Mouse (Mus musculus) adrenal gland (tissue): Measurements from ENCODE around the gene Wnk4.

Source experiments
- intact Hi-C: fragments of 180-260 bp; cut with DNase I; formaldehyde crosslinking; loops from one replicate; pipeline ENCODE4 v1.15.1; 2025

Gene Wnk4

GRCm38 (mm10) chr11:101265906-101266305, 5.5 kb downstream of the Wnk4 start:
- intact Hi-C loops, result no loop called here

- intact Hi-C loops, result no loop called here
These were observed 9.3 kb downstream of the Wnk4 start for GRCm38 (mm10) chr11:101269577-101270116.

- intact Hi-C loops, result no loop called here
These were observed 12.1 kb downstream of the Wnk4 start for GRCm38 (mm10) chr11:101272446-101272845.

GRCm38 (mm10) chr11:101275309-101275708, 14.9 kb downstream of the Wnk4 start:
- intact Hi-C loops, result no loop called here

GRCm38 (mm10) chr11:101276319-101277070, 16.1 kb downstream of the Wnk4 start:
- intact Hi-C loops, result no loop called here

GRCm38 (mm10) chr11:101277381-101278222, 17.2 kb downstream of the Wnk4 start:
- intact Hi-C loops, result no loop called here

- intact Hi-C loops, result no loop called here
These were observed 18.1 kb downstream of the Wnk4 start, which contains the start of the genes Cntd1 and Coa3 for GRCm38 (mm10) chr11:101278223-101279192. Cntd1 (plus strand) TSS chr11:101279012. Coa3 (minus strand) TSS chr11:101279114.

GRCm38 (mm10) chr11:101279193-101279569, 18.8 kb downstream of the Wnk4 start:
- intact Hi-C loops, result no loop called here

- intact Hi-C loops, result no loop called here
These were observed 20.5 kb downstream of the Wnk4 start for GRCm38 (mm10) chr11:101280837-101281236.

GRCm38 (mm10) chr11:101282896-101283295, 22.5 kb downstream of the Wnk4 start:
- intact Hi-C loops, result no loop called here

- intact Hi-C loops, result no loop called here
These were observed 23.4 kb downstream of the Wnk4 start for GRCm38 (mm10) chr11:101283805-101284204.

GRCm38 (mm10) chr11:101287306-101287705, 26.9 kb downstream of the Wnk4 start:
- intact Hi-C loops, result no loop called here

GRCm38 (mm10) chr11:101291231-101291630, 30.9 kb downstream of the Wnk4 start:
- intact Hi-C loops, result no loop called here

GRCm38 (mm10) chr11:101295191-101295590, 34.8 kb downstream of the Wnk4 start:
- intact Hi-C loops, result loop anchor here (5.0 kb wide), 1 partner anchor 33 kb away; the partner anchor contains the start of gene Wnk4

- intact Hi-C loops, result no loop called here
These were observed 40.5 kb downstream of the Wnk4 start for GRCm38 (mm10) chr11:101300881-101301280.

GRCm38 (mm10) chr11:101301299-101302003, 41.1 kb downstream of the Wnk4 start:
- intact Hi-C loops, result loop anchor here (2.0 kb wide), 1 partner anchor 89 kb away; no protein-coding TSS in a partner anchor

- intact Hi-C loops, result loop anchor here (2.0 kb wide), 1 partner anchor 89 kb away; no protein-coding TSS in a partner anchor
These were observed 41.8 kb downstream of the Wnk4 start, which contains the start of gene Becn1 for GRCm38 (mm10) chr11:101302004-101302798. Becn1 (minus strand) TSS chr11:101302286.

GRCm38 (mm10) chr11:101307744-101308143, 47.4 kb downstream of the Wnk4 start:
- intact Hi-C loops, result no loop called here

GRCm38 (mm10) chr11:101311083-101311482, 50.7 kb downstream of the Wnk4 start:
- intact Hi-C loops, result no loop called here
